Mouse (Mus musculus) liver, embryonic 14.5 days (tissue): ENCODE data around the gene Pbx1. TPM values are rescaled to one million over a fixed set of nuclear protein-coding genes. Genes with fewer than 3 reads are reported as not detected.

Experiments
- ATAC-seq: fragments of 200-750 bp; cut with Nextera tagmentation; 2 replicates; pipeline ENCODE4 v1.8.0; 2017; ENCODE audit warnings: moderate number of reproducible peaks, mild to moderate bottlenecking, moderate library complexity; ENCODE audit not compliant: insufficient read depth
- DNase-seq, 3 experiments: peaks; one replicate each; pipeline ENCODE4 v3.0.0-alpha.2; 2012 to 2013; ENCODE audit warnings: low read depth in 3 of 3, low spot score in 3 of 3
- H3K27ac ChIP-seq: fragments of 300-500 bp; sonication (generic); 2 replicates; pipeline ENCODE4 v1.5.1; 2014; ENCODE audit warnings: moderate library complexity, mild to moderate bottlenecking, control low read depth, inconsistent platforms
- H3K27me3 ChIP-seq: fragments of 300-500 bp; sonication (generic); 2 replicates; pipeline ENCODE4 v1.6.1; 2014; ENCODE audit warnings: mild to moderate bottlenecking, low read length, moderate library complexity; ENCODE audit not compliant: control insufficient read depth, insufficient read depth
- H3K36me3 ChIP-seq: fragments of 300-500 bp; sonication (generic); replicated peaks from 2 replicates; pipeline ENCODE4 v1.6.1; 2014; ENCODE audit warnings: low read depth; ENCODE audit not compliant: control insufficient read depth, insufficient read depth
- H3K4me1 ChIP-seq, 2 experiments: fragments of 200-500 bp in 1 of 2; fragments of 300-500 bp in 1 of 2; sonication (generic) in 1 of 2; replicated peaks; 2 replicates each; pipeline ENCODE4 v1.6.1; 2012 to 2014; ENCODE audit warnings: antibody characterized with exemption in 1 of 2, inconsistent platforms in 1 of 2, low read length in 1 of 2; ENCODE audit not compliant: control insufficient read depth in 2 of 2, insufficient read depth in 2 of 2
- H3K4me2 ChIP-seq: fragments of 300-500 bp; sonication (generic); 2 replicates; pipeline ENCODE4 v1.6.1; 2014; ENCODE audit warnings: low read depth, mild to moderate bottlenecking, control low read depth, moderate library complexity
- H3K4me3 ChIP-seq, 2 experiments: fragments of 200-500 bp in 1 of 2; fragments of 300-500 bp in 1 of 2; sonication (generic) in 1 of 2; 2 replicates each; pipeline ENCODE4 v1.5.1; 2012 to 2014; ENCODE audit warnings: low read depth in 2 of 2, low read length in 2 of 2, mild to moderate bottlenecking in 2 of 2, control low read depth in 1 of 2, inconsistent platforms in 1 of 2, moderate library complexity in 1 of 2; ENCODE audit not compliant: insufficient read depth in 1 of 2
- H3K9ac ChIP-seq: fragments of 300-500 bp; sonication (generic); replicated peaks from 2 replicates; pipeline ENCODE4 v1.6.1; 2014; ENCODE audit warnings: mild to moderate bottlenecking, control low read depth, moderate library complexity
- H3K9me3 ChIP-seq: fragments of 300-500 bp; sonication (generic); 2 replicates; pipeline ENCODE4 v1.6.1; 2016; ENCODE audit warnings: low read length, mixed read lengths; ENCODE audit not compliant: control insufficient read depth
- CTCF ChIP-seq: IDR thresholded peaks from 2 replicates; pipeline ENCODE4 v1.5.1; 2016; ENCODE audit warnings: antibody characterized with exemption, low read depth, control low read depth
- EP300 ChIP-seq: IDR thresholded peaks from 2 replicates; pipeline ENCODE4 v1.6.1; 2016; ENCODE audit warnings: antibody characterized with exemption, low read depth
- WGBS: fragments of 180-500 bp; shearing (Covaris S2); extraction: QIAGEN DNeasy Blood & Tissue Kit; methylation state at CpG from one replicate; pipeline ENCODE4 v1.1.7; 2014; ENCODE audit not compliant: insufficient replicate concordance; 5-methylcytosine and 5-hydroxymethylcytosine counted together
- polyA plus RNA-seq, 2 experiments: library from polyadenylated mRNA; depleted of rRNA in 1 of 2; stranded (reverse) in 1 of 2; unstranded in 1 of 2; fragments of >200 nt; fragmentation: Nextera tagmentation in 1 of 2; extraction: Ambion mirVana in 1 of 2; gene quantifications; 2 replicates each; pipeline versions ENCODE4 v1.2.1 to v1.2.3; 2012 to 2014

Pbx1 gene
- polyA plus RNA-seq, 2 experiments, result 1.7 to 2.7 TPM

DNA sequence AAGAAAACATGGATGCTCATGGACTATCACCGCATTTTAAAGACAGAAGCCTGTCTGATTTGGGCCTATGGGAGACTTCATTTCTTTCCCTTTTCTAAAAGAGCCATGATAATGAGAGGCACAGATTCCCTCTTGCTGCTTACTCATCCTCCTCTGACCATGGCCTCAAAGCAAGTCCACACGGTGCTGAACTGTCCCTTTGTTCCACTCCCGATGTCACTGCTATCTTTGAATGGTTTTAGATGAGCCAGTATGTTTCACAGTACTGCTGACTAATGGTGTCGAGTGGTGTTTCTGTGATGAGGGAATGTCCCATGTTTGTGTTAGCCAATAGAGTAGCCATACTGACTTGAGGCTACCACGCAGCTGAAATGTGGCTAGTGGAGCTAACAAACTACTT is 233.8 kb downstream of the Pbx1 start:
- no peaks in the 10 kb centered on the region for H3K27me3 ChIP-seq
- H3K9ac ChIP-seq, result no peak overlapping the region
- no peak for TF ChIP-seq CTCF
- no peaks in the 10 kb centered on the region for H3K9me3 ChIP-seq
- H3K36me3 ChIP-seq, result no peaks in the 10 kb centered on the region
- WGBS, result 72% methylated on average over 5 of the region's 5 CpGs
- no peak overlapping the region for H3K27ac ChIP-seq
- ATAC-seq (no peak), DNase-seq (no peak)
- no peak overlapping the region for H3K4me3 ChIP-seq
- no peak overlapping the region for H3K4me2 ChIP-seq
- no peaks in the 10 kb centered on the region for H3K4me1 ChIP-seq

DNA sequence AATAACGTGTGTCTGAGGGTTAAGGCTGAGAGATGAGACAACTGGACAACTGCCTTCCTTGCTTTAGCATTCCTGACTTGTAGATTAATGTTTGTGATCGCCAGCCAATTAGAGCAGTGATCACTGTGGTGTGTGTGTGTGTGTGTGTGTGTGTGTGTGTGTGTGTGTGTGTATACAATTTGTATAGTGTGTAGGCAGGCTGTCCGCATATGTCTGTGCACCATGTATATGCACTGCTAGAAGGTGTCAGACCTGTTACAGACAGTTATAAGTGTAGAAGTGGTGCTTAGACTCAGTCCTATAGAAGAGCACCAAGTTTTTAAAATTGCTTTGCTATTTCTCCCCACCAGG is 234.2 kb downstream of the Pbx1 start:
- DNase-seq, result no peak
- no peak overlapping the region for H3K4me2 ChIP-seq
- H3K27me3 ChIP-seq, result no peaks in the 10 kb centered on the region
- ATAC-seq, result no peak
- H3K27ac ChIP-seq, result no peak overlapping the region
- H3K36me3 ChIP-seq, result no peaks in the 10 kb centered on the region
- H3K9me3 ChIP-seq, result no peaks in the 10 kb centered on the region
- no peaks in the 10 kb centered on the region for H3K4me1 ChIP-seq
- H3K9ac ChIP-seq, result no peak overlapping the region
- no peak overlapping the region for H3K4me3 ChIP-seq
- 59% methylated on average over 3 of the region's 3 CpGs for WGBS
- TF ChIP-seq CTCF (no peak), EP300 (no peak)

DNA sequence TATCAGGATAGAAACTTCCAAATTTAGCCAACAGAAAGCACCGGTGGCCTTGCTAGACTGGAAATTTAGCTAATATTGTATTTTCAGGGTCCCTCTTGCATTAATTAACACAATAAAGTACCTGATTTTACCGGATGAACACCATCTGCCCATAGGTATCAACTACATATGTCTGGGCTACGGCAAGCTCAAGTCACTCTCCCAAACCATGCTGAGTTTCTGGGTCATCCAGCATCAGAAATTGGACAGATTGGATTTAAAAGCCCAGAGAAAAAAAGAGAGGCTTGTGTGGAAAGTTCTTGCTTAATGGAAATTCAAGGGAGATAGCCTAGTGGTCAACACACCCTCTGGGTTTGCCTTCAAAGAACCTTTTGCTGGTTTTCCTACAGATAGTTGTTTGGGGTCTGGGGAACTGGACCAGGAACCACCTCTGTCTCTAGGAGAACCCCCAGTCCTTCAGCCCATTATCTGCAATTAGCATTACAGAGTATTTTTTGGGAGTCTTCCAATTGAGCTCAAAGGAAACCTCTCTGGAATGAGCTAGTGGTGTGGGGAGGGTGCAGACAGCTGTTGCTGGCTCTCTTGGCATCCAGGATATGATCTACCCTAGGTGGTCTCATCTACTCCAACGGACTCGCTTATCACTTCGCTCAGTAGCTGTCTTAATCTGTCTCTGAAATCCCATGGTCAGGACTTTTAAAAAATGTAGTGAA is 234.7 kb downstream of the Pbx1 start:
- ATAC-seq (no peak), DNase-seq (no peak)
- no peak for TF ChIP-seq EP300
- no peak overlapping the region for H3K4me3 ChIP-seq
- 65% methylated on average over 6 of the region's 6 CpGs for WGBS
- H3K27ac ChIP-seq, result no peak overlapping the region
- H3K27me3 ChIP-seq, result no peaks in the 10 kb centered on the region
- no peak overlapping the region for H3K9ac ChIP-seq
- no peaks in the 10 kb centered on the region for H3K4me1 ChIP-seq
- no peaks in the 10 kb centered on the region for H3K36me3 ChIP-seq
- H3K9me3 ChIP-seq, result no peaks in the 10 kb centered on the region
- H3K4me2 ChIP-seq, result no peak overlapping the region

- ATAC-seq (no peak), DNase-seq (no peak)
- no peak for TF ChIP-seq EP300
- TF ChIP-seq CTCF, result no peak
- H3K4me1 ChIP-seq, result no peaks in the 10 kb centered on the region
- H3K9ac ChIP-seq, result no peak overlapping the region
- H3K27me3 ChIP-seq, result no peaks in the 10 kb centered on the region
- no peak overlapping the region for H3K27ac ChIP-seq
- 63% methylated on average over 7 of the region's 7 CpGs for WGBS
- no peak overlapping the region for H3K4me3 ChIP-seq
- H3K4me2 ChIP-seq, result no peak overlapping the region
- H3K36me3 ChIP-seq, result no peaks in the 10 kb centered on the region
- no peaks in the 10 kb centered on the region for H3K9me3 ChIP-seq
Observed at GRCm38 (mm10) chr1:168193364-168193763, 238.7 kb downstream of the Pbx1 start.

- H3K27me3 ChIP-seq, result no peaks in the 10 kb centered on the region
- WGBS, result 77% methylated on average over 8 of the region's 8 CpGs
- H3K36me3 ChIP-seq, result no peaks in the 10 kb centered on the region
- no peak for ATAC-seq
- no peaks in the 10 kb centered on the region for H3K9me3 ChIP-seq
- H3K9ac ChIP-seq, result no peak overlapping the region
- no peaks in the 10 kb centered on the region for H3K4me1 ChIP-seq
- no peak overlapping the region for H3K4me2 ChIP-seq
- TF ChIP-seq EP300, result no peak
- TF ChIP-seq CTCF, result no peak
- no peak for DNase-seq
- H3K4me3 ChIP-seq, result no peak overlapping the region
- H3K27ac ChIP-seq, result no peak overlapping the region
Observed at GRCm38 (mm10) chr1:168182816-168183215, 249.3 kb downstream of the Pbx1 start.
